Mouse (Mus musculus) regulatory T cell (primary cell): ENCODE data around the gene Itga9.

Experiments used
- in situ Hi-C: fragments of 300-600 bp; cut with MboI, MseI; formaldehyde crosslinking; loops from one replicate; pipeline ENCODE4 v1.15.1; 2025; ENCODE audit warnings: high pct_unique_total_duplicates

Itga9 gene

DNA sequence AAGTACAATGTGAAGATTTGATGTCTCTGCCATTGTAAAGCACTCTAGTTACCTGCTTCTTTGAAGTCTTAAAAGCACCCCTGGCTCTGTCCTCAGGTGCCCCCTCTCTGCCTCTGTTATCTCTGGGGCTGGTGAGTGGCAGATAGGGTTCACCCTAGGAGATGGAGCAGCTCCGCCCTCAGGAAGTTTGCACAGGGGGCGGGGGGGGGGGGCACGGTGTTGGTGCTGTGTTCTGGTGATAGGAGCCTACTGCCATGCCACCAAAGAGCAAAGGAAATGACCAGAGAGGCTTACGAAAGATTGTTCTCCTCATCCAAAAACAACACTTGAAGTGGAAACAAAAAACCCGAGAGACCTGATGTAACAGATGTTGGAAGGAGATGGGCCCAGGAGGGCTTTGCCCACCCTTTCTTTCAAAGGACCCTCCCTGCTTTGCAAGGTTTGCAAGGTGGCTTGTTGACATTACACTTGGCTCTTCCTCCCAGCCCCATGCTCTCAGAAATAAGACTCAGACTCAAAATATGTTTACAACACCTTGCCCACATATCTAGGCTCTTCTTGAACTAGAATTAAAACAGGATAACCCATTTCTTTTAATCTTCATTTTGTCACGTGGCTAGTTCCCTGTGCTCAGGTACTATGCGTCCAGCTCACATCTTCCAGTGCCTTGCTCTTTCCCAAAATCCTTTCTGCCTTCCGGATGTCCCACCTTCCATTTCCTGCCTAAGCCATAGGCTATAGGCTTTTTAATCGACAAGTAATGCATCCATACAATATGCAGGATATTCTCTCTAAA, 79.9 kb downstream of the Itga9 start:
- in situ Hi-C loops, result no loop called here

DNA sequence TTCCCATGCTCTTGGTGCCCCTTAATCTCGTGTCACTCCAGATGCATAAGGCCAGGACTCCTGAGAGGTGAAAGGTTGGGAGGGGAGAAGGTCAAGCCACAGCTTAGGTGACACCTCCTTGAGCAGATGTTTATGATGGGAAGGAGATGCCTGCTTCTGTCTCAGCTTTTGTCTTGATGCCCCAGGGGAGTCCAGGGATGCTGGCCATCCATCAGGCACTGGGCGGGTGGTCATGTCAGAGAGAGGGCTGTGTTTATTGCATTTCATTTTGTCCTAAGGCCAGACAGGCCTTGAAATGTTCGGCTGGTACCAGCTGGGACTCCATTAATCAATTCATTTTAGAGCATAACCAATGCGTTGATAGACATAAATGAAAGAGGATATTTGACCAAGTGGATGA, 81.8 kb downstream of the Itga9 start:
- in situ Hi-C loops, result no loop called here

DNA sequence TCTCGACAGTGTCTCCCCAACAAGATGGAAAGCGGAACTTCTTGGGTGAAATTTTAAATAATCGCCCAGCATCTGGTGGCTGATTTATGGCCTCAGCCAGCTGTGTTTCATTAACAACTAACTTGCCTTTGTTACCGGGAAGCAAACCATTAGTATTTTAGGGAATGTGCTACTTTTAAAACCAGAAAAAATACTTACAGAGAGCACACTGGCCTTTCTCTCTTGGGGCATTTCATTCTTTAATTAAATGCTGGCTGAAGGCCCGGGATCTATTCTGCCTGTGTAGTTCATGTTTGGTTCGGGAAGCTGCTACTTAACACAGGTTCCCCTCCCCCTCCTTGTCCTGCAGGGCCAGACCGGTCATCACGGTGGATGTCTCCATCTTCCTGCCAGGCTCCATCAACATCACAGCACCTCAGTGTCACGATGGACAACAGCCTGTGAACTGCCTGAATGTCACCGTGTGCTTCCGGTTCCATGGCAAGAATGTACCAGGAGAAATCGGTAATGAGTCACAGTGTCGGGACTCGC, 82.5 kb downstream of the Itga9 start:
- in situ Hi-C loops, result no loop called here

DNA sequence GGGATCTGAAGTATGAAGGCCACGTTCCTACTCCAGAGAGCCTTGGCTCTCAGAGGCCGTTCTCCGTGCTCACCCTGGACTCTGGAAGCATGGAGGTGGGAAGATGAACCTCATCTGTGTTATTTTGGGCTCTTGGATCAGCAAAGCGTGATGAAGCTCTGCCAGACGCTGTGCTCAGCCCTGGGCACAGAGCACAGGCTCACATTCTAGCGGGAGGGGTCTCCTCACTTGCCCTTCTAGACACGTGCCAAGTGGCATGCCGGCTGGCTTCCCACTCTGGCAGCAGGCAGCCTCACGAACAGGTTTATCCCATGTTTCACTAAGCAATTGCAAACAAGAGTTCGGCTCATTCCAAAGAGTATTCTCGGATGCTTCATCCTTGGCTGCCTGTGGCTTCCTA, 86.8 kb downstream of the Itga9 start:
- in situ Hi-C loops, result no loop called here

DNA sequence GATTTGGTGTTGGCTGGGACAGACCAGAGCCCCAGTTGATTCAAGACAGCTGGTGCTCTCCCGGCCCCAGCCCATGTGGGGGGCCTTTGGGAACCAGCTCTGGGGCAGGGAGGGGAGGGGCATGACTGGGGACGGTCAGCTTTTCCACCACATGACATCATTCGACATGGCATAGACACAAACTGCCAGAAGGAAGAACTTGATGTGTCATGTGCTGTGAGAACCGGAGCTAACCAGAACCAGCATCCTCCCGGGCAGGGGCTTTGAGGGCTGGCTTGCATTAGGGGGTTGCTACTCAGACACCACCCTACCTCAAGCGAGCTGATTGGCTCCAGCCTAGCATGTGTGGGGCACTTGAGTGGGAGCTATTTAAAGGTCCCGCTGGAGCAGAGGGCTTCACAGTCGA, 87.9 kb downstream of the Itga9 start:
- in situ Hi-C loops, result no loop called here

DNA sequence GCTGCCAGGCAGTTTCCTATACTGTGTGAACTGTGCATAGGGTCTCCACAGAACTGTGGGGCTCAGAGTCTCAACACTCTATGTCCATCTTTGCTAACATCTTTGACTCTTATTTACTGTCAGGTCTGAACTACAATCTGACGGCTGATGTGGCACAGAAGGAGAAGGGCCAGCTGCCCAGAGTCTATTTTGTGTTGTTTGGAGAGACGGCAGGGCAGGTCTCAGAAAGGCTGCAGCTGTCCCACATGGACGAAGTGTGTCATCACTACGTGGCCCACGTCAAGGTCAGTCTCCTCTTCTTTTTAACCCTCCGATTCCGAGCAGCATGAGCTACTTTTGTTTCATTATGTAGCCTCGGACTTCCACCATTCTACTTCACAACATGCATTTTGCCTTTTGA, 91.7 kb downstream of the Itga9 start:
- in situ Hi-C loops, result no loop called here

DNA sequence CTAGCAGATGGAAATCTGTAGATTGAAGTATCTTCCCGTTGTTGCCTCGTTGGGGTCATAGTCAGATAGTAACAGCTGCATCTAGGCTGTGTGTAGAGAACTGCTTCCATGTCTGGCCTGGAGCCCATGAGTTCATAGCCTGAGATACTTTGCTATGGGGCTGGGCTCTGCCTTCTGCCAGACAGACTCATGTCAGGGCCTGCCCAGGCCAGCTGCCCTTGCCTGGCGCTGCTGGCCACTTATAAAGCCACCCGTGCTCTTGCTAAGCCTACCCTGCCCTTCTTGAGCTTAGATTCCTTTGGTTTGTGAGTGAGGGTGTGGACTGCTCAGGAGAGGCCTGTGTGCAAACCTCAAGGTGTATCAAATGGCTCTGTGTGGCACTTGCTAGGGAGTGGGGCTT, 93.2 kb downstream of the Itga9 start:
- in situ Hi-C loops, result no loop called here

DNA sequence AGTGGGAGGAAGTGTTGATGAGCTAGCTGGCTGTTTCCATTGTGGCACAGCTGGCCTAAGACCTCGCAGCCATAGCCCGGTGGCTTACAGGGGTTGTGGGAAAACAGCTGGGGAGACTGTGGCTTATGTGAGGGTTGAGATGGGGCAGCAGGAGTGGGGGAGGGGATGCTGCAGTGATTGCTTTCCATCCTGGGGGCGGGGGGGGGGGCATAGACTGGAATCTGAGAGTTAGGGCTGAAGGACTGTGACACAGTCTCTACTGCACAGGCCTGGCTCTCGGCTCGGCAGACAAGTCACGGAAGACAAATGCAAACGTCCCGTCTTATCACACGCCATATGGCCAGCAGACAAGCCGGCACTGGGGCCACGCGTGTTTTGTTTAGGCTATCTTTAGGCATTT, 94.4 kb downstream of the Itga9 start:
- in situ Hi-C loops, result no loop called here

DNA sequence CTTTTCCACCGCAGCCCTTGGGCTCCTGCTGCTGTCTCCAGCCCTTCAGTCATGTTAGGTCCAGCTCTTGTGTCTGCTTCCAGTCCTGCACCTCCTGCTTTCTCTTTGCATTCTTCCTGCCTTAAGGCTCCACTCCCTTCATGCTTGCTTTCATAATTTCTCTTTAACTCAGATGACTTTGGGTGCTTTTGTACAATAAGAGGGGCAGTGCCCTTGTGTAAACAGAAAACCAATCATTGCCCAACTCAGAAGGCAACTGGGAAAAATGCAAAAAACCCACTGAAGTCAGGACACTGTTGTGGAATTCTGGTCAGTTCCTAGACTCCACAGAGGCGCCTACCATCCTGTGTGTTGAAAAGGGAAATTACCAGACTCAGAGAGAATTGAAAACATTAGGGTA, 95.3 kb downstream of the Itga9 start:
- in situ Hi-C loops, result no loop called here

DNA sequence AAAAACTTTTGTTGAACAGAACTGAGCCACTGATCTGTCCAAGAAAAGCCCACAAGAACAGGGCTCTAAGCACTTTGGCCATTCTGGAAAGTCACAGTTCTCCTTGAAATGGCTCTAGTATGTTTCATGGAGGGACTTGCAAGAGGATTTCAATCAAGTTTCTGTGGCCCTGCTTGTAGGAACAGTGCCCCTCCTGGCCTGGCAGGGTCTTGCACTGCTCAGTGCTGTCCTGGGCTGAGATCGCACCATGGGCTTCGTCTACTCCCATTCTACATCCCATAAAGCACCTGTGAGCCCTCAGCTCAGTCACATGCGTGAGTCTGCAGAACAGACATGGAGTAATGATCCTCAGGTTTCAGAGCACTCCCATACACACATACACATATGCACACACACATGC, 96.7 kb downstream of the Itga9 start:
- in situ Hi-C loops, result no loop called here

DNA sequence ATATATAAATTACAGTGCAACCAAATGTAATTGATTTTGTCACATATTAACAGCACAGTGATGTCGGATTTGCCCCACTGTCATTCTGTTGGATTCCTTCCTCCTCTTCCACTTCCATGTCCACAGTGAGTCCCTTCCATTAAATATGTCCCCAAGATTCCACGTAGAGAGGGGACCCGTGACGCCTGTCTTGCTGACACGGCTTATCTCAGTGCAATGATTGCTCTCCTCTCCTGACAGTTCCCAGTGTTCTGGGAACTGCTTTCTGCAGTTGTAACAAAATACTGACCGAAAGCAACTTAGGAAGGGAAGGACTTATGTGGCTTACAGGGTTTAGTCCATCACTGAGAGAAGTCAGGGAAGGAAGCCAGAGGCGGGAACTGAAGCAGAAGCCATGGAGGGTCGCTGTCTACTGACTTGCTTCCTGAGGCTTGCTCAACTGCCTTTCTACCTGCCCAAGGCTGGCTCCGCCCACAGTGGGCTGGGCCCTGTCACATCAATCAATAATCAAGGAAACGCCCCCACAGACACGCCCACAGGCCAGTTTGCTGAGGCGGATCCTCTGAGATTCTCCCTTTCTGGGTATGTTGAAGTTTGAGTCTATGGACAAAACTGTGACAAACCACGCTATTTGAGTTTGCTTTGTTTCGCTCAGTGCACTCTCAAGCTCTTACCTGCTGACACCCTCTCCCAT, 99.0 kb downstream of the Itga9 start:
- in situ Hi-C loops, result no loop called here

DNA sequence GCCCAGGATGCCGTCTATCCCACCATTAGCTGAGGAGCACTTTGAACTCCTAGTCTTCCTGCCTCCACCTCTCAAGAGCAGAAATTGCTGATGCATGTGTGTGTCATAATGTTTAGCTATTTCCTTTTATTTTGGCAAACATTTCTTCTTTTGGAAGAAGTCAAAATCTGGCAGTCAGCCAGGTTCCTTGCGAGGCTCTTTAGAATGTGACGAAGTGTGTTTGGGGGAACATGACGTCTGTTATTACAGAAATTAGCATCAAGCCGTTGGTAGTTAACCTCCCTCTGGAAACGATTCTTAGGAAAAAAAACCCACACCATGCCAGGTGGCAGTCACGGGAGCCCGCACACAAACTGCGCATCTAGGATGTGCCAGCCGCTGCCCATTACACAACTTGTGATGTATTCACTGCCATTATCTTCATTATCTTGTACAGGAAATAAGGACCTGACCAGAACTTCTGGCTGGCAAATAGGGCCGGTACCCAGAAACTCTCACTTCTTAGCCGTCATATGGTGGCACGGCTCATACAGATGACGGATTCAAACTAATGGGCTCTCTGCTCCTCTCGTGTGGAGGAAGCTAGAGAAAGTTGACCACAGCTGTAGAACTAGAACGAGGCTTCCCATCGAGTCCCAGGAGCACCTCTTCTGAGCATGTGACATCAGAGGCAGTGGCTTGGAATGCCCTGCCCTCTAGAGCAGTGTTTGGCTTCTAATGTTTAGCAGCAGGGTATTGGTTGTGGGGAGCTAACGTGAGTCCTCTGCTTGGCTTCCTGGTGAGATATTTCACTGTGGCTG, 99.9 kb downstream of the Itga9 start:
- in situ Hi-C loops, result no loop called here

DNA sequence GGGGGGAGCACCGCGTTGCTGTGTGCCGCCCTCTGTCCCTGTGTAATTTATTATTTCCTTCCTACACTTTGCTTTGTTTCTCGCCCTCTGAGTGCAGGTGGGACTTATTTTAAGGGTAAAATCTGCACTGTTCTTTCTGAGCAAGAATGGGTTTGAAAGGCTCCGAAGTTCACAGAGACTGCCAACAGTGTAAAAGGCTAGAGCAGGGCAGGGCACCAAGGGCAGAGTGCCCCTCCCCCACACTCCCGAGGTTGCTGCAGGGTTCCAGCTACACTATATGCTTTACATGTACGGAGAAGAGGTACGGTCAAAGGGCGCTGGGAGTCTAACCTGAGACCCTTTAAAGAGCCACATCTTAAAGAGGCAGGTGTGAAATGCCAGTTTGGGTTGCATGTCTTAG, 104.1 kb downstream of the Itga9 start:
- in situ Hi-C loops, result no loop called here

DNA sequence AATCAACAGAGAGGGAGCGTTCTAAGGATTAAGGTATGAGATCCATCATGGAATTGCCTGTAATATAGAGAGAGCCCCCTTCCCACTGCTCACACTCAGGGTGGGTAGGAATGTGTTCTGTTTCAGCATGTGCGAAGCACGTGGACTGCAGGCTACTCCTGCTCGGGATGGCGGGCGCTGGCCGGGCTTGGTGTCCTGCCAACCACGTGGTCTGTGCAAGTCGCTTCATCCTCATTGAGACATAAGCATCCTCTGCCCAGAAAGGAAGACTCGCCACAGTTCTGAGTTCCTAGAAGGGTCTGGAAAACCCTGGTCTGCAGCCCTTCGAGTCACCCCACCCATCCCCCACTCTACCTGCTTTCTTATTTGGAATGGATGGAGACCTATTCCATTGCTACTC, 105.3 kb downstream of the Itga9 start:
- in situ Hi-C loops, result no loop called here

DNA sequence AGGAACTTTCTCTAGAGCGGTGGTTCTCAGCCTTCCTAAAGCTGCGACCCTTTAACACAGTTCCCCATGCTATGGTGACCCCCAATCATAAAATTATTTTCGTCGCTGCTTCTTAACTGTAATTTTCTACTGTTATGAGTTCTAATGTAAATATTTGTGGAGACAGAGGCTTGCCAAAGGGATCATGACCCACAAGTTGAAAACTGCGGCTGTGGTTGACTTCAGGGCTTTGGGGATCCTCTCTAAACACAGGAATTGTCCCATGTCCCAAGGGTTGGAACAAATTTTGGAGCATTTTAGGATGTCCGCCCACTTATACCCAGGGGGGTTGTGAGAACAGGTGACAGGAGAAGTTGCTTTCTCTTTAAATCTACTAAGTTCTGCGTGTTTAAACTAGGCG, 107.0 kb downstream of the Itga9 start:
- in situ Hi-C loops, result no loop called here

DNA sequence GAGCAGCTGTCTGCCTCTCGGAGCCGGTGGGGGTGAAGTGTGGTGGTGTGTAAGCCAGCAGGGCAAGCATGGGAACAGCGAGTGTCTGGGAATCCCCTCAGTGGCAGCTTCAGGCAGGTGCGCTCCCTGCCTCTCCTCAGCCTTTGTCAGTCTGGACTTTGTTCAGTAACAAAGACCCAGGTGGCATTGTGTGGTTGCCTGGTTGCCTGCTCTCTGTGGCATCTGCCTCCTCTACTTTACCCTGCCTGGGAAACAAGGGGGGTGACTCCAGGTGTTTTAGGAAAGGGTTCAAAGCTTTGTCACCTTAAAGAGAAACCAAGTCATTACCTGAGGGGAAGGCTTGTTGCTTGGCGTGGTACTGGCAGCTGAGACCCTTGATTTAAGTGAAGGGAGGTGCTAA, 108.0 kb downstream of the Itga9 start:
- in situ Hi-C loops, result no loop called here

DNA sequence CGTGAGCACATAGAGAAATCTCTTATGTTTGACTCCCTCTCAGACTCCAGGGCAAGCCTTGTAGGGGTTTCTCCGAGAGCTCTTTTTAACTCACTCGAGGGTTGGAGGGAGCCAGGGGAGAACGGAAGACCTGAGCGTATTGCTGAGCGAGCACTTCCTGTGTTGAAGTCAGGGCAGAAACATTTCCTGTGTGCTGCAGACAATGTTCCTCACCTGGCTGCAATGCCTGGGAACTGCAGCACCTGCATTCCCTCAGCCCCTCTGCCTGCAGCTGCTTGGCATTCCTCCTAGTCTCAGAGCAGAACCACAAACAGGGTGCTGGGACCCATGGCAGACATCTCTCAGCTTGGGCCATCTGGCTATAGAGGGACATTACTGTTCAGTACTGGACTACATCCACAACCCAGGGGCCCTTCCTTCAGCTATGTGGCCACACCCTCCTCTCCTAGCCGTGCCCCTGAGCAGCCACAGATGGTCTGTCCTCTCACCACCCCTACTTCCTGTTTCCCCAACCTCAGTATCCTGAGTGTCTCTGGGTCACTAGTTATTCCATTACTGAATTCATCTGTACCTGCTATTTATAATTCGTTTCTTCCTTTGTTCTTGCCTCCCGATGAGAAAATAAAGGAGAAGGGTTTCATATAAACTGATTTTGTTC, 109.6 kb downstream of the Itga9 start:
- in situ Hi-C loops, result no loop called here

DNA sequence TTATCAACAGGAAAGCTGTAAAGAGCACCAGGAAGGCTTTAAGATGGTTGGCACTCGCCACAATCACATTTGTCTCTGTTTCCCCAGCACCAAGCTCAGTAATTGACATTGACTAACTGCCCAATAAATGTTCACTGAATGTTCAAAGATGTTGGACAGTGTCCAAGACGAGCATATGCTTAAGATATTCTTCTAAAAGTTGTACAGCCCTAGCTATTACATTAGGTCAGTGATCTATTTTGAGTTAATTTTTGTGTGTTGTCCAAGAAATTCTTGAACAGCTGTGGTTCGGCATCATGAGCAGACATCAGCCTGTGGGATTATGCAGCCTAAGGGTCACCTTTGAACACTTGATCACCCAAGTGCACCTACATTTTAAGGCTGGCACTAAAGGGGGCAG, 110.9 kb downstream of the Itga9 start:
- in situ Hi-C loops, result no loop called here

DNA sequence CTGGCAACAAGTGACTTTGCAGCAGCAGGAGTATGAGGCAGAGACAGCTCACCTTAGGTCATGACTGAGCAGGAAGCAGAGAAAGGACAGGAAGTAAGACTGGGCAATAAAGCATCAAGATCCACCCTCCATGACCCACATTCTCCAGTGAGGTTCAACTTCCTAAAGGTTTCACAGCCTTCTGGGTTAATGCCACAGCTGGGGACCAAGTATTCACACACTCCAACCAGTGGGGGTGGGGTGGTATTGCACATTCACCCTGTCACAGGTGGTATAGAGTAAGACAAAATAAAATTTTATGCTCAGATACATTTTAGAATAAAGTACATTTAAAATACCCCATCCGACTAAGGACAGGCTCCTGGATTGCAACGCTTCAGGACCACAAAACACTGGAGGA, 112.0 kb downstream of the Itga9 start:
- in situ Hi-C loops, result no loop called here

DNA sequence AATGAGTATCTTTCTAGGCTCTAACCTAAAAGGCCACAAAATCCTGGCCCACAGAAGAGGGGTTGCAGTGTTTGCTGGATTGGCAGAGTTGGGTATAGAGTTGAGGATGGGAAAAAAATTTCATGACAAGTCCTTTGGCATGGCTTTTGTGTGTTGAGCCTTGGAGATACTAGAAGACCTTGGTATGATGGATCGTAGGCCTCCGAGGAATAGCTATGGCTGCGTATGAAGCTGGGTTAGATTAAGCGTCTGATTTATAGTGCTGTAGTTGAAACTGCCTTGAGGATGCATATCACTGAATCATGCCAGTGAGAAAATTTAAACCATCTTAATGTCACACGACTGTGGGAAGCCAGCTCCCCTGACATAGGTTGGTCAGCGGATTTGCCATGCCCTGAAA, 114.6 kb downstream of the Itga9 start:
- in situ Hi-C loops, result no loop called here

DNA sequence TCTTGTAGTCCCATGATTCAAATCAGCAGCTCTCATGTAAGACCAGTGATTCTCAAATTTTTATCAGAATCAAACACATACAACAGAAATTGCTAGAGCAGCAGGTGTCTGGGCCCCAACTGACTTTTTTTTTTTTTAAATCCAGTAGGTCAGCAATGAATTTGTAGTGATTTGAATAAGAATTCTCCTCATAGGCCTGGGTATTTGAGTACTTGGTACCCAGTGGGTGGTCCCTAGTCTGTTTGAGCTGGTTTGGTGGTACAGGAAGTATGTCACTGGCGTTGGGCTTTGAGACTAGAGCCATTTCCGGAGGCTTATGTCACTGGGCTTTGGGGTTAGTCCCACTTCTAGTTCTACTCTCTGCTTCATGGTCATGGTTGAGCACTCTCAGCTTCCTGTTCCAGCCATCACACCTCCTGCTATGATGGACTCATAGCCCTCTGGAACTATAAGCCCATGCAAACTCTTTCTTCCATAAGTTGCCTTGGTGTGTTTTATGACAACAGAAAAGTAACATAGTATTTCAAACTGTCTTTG, 116.4 kb downstream of the Itga9 start:
- in situ Hi-C loops, result no loop called here

DNA sequence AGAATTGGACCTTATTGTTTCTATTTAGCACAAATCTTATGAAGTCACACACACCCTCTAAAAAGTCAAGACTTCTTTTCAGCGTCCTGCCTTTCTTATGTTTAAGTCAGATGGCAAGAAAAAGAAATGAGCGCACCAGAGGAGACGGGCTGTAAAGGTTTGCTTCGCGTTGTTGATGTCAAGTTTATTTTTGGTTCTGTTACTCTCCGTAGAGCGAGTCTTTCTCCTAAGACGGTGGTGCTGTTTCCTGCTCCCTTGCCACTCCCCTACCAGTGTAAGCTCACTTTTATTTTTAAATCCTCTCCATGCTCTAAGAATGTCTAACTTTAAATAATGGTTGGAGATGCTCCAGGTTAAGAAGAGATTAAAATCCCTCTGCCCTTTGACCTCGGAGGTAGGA, 118.6 kb downstream of the Itga9 start:
- in situ Hi-C loops, result no loop called here
